Mouse (Mus musculus) CD4-positive helper T cell, adult 2 months (primary cell): ENCODE measurements around the gene Kcng4.

Source experiments
- DNase-seq: peaks from one replicate; pipeline ENCODE4 v3.0.0-alpha.2; 2012; ENCODE audit warnings: low read depth, missing footprints, low spot score

Gene Kcng4

GRCm38 (mm10) chr8:119635378-119635777 is at the start of gene Kcng4:
Kcng4 (minus strand) TSS chr8:119635680.
- no peak for DNase-seq

DNA sequence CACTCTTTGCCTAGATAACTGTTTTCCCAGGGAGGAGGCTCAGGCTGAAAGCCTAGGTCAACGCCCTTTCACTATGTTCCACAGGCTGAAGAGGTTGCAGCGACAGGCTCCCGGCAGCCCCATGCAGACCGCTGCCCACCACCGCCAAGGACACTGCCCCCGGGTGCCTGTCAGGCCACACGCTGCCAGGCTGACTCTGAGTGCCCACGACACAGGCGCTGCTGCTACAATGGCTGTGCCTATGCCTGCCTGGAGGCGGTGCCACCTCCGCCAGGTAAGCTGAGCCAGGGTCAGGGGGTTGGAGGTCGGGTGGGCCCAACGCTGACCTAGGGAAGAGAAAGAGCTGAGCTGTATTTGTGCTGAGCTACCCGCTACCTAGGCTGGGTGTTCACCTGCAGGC is 43.7 kb upstream of the Kcng4 start:
- no peak for DNase-seq

DNA sequence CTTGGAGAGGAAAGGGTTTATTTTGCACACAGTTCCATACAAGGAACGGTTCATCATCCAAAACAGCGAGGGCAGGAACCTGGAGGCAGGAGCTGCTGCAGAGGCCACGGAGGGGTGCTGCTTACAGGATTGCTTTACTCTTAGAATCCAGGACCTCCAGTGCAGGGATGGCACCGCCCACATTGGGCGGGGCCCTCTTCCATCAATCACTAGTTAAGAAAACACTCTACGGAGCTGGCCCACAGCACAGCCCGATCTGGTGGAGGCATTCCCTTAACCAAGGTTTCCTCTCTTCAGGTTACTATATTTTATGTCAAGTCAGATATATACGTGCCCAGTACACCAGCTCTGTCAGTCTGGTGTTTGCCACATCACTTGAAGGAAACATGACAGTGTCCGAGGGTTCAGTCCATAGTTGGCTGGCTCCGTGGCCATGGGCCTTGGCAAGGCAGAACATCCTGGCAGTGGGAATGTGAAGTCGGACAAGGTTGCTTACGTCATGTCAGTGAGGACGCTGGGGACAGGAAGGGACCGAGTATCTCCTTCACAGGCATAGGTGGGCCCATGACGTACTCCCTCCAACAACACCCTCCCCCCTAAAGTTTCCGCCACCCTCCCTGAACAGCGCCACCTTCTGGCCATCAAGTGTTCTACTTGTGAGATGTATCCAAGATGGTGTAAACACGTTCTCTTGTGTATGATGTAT is 42.8 kb upstream of the Kcng4 start:
- DNase-seq = peak; percentile 37

GRCm38 (mm10) chr8:119676389-119676788 is 40.9 kb upstream of the Kcng4 start:
- DNase-seq = peak; percentile 76

GRCm38 (mm10) chr8:119675457-119675856 is 40.0 kb upstream of the Kcng4 start:
- no peak for DNase-seq

- no peak for DNase-seq
These were observed 38.6 kb upstream of the Kcng4 start for GRCm38 (mm10) chr8:119673976-119674555.

GRCm38 (mm10) chr8:119670419-119671091 is 35.1 kb upstream of the Kcng4 start:
- no peak for DNase-seq

DNA sequence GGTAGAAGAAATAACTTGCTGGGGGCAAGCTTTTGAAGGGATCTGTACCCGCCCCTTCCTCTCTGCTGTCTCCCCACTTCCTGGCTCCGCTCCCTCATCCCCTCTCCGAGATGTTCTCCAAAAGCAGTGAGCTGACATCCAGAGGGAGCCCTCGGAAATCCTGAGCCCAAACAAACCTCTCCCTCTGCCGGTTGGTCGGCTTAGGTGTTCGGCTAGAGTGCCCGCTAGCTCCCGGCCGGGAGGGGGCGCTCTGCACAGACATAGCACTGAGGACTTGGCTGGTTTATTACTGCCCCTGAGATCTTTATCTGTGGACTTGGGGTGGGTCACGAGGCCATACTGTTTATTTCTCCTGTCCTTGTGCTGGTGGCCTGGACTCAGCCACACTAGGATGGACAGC is 33.8 kb upstream of the Kcng4 start:
- DNase-seq = no peak

GRCm38 (mm10) chr8:119668447-119668846 is 33.0 kb upstream of the Kcng4 start:
- DNase-seq = no peak

DNA sequence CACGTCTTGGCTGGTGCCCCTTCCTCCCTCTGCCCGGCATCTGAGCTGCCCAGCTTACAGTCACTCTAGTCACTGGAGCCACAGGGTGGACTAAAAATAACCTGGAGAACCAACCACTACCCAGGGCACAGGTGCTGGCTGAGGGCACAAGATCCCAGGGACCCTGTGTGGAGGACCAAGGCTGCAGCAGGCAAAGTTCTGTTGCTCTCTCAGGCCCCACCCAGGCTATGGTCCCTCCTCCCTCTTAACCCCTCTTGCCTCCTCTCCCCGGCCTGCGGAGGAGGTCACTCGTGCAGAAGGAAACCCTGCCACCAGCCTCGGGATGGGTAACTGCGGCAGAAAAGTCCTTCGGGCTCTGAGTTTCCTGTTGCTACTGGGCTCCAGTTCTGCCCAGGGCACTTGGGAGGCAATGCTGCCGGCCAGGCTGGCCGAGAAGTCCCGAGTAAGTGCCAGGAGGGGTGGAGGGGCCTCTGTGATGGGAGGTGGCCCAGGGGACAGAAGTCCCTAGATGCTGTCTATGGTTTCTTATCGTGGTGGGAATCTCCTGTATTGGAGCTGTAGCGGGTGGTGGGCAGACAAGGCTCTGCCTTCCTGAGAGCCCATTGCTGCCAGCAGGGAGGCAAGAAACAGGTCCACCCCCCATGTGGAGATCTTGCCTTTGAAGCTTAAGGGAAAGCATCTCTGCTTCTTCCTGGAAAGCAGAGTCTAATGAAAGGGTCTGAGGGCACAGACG is 30.9 kb upstream of the Kcng4 start, which contains the start of gene Wfdc1:
Gene Wfdc1, plus strand, starts transcription at position 147 of the 733 bp plus-strand sequence.
- no peak for DNase-seq

DNA sequence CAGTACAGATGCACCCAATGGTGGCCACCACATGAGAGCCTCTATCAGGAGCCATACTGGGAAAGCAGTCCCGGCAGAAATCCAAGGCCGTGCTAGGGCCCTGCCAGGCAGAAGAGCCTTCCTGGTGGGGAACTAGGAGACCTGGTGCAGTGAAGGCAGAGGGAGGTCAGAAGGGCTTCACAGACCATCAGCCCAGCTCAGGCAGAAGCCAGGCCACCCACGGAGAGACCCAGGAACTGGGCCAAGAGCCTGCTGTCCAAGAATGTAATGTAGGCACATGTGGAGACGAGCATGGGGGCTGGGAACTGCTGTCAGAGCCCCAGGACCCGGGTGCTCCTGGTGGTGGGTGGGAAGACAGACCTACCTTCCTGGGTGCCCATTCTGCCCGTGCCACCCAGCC is 29.8 kb upstream of the Kcng4 start:
- DNase-seq = no peak

- no peak for DNase-seq
These were observed 28.0 kb upstream of the Kcng4 start for GRCm38 (mm10) chr8:119663440-119663839.

DNA sequence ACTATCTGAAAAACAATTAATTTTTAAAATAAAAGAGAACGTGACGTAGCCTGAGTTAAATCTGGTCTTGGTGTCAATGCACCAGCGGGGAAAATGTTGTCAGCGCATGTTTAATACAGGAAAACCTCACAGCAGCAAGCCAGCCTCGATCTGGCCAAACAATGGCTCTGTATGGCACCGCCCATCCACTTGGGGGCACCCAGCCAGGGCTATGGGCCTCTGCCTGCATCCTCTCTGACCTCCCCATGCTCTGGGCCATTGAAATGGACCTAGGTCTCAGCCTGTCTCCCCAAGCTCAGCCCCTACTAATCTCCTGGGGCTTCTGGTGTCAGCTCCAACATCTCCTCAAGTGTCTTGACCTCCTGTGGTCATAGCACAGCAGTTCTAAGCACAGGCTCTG is 26.4 kb upstream of the Kcng4 start:
- DNase-seq = no peak

GRCm38 (mm10) chr8:119661081-119661480 is 25.6 kb upstream of the Kcng4 start:
- no peak for DNase-seq

DNA sequence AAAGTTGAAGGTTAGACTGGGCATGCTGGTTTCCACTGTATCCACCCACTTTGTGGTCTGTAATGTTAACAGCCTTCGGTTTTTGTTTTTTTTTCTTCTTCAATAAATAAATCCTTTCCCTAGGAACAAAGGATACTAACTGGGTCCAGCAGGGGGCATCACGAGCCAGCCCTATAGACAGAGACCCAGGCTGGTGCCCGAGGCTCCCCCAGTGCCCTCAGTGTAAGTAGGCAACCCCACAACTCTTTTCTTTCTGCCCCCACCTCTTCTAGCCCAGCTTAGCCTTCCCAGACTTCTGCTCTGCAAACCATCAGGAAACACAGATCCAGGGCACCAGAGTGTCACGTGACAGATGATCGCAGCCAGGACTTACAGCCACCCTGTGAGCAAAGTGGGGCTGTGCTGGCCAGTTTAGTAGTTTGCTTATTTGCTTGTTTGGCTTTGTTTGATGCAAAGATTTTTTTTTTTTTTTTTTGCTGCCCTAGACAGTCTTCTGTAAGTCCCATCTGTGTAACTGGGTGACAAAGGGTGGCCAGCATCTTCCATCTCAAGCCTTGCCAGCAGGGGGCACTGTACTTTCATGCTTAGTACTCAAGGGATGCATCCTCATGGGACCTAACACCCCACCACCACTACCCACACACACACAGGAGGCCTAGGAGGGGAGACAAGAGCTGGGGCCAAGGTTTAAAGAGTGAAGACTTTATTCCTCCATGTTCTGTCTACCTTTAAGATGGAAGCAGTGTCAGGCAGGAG is 21.4 kb upstream of the Kcng4 start:
- no peak for DNase-seq

DNA sequence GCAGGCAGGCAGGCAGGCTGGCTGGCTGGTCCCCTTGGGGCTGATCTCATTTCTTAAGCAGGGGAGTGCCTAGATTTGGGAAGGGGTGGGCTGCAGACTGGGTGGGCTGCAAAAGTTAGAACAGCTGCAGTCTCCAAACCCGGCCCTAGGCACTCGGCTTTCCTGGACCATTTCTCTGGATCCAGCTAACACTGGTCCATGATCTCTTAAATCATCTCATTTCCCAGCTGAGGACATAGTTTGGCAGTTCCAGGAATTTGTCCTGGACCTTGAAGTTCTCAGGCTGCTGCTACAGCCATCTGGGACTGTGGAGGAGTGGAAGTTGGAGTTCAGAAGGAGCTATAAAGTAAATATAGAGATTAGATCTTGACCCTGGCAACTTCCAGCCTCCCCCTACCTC is 15.8 kb upstream of the Kcng4 start:
- no peak for DNase-seq

DNA sequence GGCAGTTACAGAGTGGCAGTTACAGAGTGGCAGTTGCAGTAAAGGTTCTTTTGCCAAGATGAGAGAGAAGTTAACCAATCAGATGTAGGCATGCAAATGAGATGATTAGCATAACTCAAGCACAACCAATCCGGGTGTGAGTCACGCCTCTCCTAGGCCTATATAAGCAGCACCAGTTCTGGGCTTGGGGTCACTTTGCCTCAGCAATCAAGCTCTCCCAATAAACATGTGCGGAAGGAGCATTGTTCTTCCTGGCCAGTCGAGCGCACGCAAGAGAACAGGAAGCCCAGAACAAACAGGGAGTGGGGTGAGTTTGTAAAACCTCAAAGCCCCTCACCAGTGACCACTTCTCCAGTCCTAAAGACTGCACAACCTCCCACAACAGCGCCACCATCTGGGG is 11.4 kb upstream of the Kcng4 start:
- no peak for DNase-seq

DNA sequence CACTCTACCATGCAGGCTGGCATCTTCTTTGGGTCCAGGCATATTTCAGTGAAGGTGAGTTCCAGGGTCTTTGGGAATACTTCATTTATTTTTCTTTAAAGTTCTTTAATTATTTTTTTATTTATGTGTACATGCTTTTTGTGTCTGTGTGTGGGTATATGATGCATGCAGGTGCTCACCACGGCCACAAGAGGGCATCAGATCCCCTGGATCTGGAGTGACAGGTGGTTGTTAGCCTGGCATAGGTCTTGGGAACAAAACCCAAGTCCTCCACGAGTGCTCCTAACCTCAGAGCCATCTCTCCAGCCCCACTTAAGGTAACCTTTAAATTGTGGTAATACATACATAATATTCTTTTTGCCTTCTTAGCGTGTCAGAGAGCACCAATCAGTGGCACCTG is 10.7 kb upstream of the Kcng4 start:
- no peak for DNase-seq

DNA sequence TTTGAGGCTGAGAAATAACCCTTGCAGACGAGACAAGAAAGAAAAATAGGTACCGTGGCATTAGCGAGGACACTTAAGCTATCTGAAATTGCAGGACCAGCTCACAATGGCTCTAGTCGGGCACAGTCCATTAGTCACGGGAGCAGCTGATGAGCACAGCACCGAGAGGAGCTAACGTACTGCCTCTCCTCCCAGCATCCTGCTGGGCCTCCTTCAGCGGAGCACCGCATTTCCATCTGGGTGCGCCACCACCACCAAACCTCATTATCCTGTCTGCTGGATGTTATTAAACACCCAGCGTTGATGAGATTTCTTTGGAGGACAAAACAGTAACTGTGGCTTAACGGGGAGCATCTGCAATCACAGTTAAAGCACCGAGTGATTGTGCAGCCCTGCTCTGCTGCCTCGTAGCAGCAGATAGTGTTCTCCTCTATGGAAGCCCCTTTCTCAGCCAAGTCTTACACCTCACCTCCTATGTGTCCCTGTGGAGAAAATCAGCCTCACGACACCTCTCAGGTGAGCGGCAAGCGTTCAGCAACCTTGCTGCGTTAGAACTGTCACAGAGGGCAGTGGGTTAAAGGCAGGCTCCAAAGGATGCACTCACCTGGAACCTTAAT is 9.6 kb upstream of the Kcng4 start:
- no peak for DNase-seq

GRCm38 (mm10) chr8:119644429-119644960 is 9.0 kb upstream of the Kcng4 start:
- DNase-seq = no peak

DNA sequence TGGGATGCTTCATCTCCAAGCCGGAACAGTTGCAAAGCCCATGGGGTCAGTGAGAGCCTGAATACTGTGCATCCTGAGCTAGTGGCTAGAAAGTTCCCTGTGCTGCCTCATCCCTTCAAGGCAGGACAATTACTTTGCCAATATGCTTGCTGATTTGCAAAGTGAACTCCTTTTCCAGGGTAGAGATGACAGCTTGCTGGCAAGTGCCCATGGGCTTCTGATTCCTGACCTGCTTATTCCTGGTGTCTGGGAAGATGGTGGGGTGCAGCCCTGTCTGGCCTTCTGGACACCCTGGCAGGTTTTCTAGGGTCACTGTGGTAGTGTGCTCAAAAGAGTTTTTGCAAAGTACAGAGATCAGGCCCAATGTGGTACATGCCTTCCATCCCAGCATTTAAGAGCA is 7.5 kb upstream of the Kcng4 start:
- no peak for DNase-seq
